Mouse (Mus musculus) heart, postnatal 0 days (tissue): ENCODE measurements around the gene Agtrap. TPM values are rescaled to one million over a fixed set of nuclear protein-coding genes. Genes with fewer than 3 reads are reported as not detected.

Experiments
- ATAC-seq: fragments of 200-750 bp; cut with Nextera tagmentation; 2 replicates; pipeline ENCODE4 v1.8.0; 2017; ENCODE audit warnings: low read depth, moderate number of reproducible peaks, moderate library complexity; ENCODE audit not compliant: insufficient read depth
- DNase-seq: peaks from one replicate; pipeline ENCODE4 v3.0.0-alpha.2; 2016; ENCODE audit warnings: low spot score
- H3K27ac ChIP-seq: fragments of 300-500 bp; sonication (generic); 2 replicates; pipeline ENCODE4 v1.5.1; 2014; ENCODE audit warnings: low read depth, mild to moderate bottlenecking
- H3K27me3 ChIP-seq: fragments of 300-500 bp; sonication (generic); 2 replicates; pipeline ENCODE4 v1.6.1; 2014; ENCODE audit warnings: low read length, mixed read lengths; ENCODE audit not compliant: control insufficient read depth, insufficient read depth
- H3K36me3 ChIP-seq: fragments of 300-500 bp; sonication (generic); replicated peaks from 2 replicates; pipeline ENCODE4 v1.6.1; 2014; ENCODE audit warnings: low read length, mixed read lengths; ENCODE audit not compliant: control insufficient read depth, insufficient read depth
- H3K4me1 ChIP-seq: fragments of 300-500 bp; sonication (generic); 2 replicates; pipeline ENCODE4 v1.6.1; 2014; ENCODE audit warnings: antibody characterized with exemption; ENCODE audit not compliant: control insufficient read depth, insufficient read depth
- H3K4me2 ChIP-seq: fragments of 300-500 bp; sonication (generic); 2 replicates; pipeline ENCODE4 v1.6.1; 2014; ENCODE audit warnings: low read depth, mild to moderate bottlenecking, low read length, moderate library complexity
- H3K4me3 ChIP-seq: fragments of 300-500 bp; sonication (generic); 2 replicates; pipeline ENCODE4 v1.5.1; 2014; ENCODE audit warnings: low read depth, low read length
- H3K9ac ChIP-seq: fragments of 300-500 bp; sonication (generic); replicated peaks from 2 replicates; pipeline ENCODE4 v1.6.1; 2014; ENCODE audit warnings: low read depth, low read length, mixed read lengths
- H3K9me3 ChIP-seq: fragments of 300-500 bp; sonication (generic); replicated peaks from 2 replicates; pipeline ENCODE4 v1.6.1; 2016; ENCODE audit warnings: low read length; ENCODE audit not compliant: control insufficient read depth
- CTCF ChIP-seq: IDR thresholded peaks from 2 replicates; pipeline ENCODE4 v1.5.1; 2016; ENCODE audit warnings: antibody characterized with exemption, control low read depth, low read depth
- EP300 ChIP-seq: IDR thresholded peaks from 2 replicates; pipeline ENCODE4 v1.6.1; 2016; ENCODE audit warnings: antibody characterized with exemption, low read depth
- WGBS: fragments of 180-500 bp; shearing (Covaris S2); extraction: QIAGEN DNeasy Blood & Tissue Kit; methylation state at CpG from one replicate; pipeline ENCODE4 v1.1.7; 2014; 5-methylcytosine and 5-hydroxymethylcytosine counted together
- polyA plus RNA-seq: library from polyadenylated mRNA; unstranded; fragments of >200 nt; fragmentation: Nextera tagmentation; extraction: Ambion mirVana; gene quantifications from 2 replicates; pipeline ENCODE4 v1.2.1, GENCODE M21; 2015
- total RNA-seq: library from RNA; depleted of rRNA; stranded (reverse); fragments of >200 nt; gene quantifications from 2 replicates; pipeline ENCODE4 v1.2.3, GENCODE M21; 2014; ENCODE audit warnings: low replicate concordance

Agtrap gene
- total and polyA plus RNA-seq, 2 experiments from 2014 or later: 22.9 to 31.4 TPM

DNA sequence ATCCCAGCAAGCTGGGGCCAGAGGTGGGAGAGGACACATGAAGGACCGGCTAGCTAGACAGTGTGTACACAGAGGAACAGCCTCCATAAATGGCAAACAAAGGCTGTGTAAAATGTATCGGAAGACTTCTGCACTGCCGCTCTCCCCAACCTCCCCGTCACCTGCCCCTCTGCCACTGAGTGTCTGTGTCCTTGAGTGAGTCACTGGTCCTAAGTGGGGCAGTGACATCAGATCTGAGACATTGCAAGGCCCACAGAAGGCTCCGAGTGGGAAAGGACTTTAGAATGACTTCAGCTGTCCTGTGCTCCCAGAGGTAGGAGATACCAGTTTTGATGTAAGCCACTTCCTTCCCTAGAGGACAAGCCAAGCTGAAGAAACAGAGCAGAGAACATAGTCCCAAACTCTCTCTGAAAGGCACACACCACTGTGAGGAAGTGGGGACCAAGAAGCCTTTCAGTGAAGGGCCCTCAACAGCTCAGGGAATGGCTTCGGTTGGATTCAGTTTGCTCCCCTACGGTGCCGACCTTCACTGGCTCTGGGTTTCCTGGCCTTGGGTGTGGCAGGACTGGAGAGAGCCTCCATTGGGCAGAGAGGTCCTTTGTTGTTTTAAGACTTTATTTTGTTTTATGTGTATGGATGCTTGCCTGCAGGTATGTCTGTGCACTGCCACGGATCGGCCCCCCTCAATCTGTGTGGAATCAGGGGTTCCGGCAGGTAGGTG is 4.9 kb upstream of the Agtrap start:
- 79% methylated on average over 11 of the region's 11 CpGs for WGBS
- TF ChIP-seq CTCF: no peak
- no peak for TF ChIP-seq EP300

DNA sequence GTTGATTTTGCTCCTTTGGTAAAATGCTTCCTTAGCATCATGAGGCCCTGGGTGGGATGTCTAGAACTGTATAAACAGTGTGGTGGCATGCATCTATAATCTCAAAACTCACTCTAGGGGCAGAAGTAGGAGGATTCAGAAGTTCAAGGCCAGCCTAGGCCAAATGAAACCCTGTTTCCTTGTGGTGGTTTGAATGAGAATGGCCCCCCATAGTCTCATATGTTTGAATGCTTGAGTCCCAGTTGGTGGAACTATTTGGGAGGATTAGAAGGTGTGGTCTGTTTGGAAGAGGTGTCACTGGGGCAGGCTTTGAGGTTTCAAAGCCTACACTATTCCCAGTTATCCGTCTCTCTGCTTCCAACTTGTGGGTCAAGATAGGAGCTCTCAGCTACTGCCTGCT is 3.4 kb upstream of the Agtrap start:
- Histone ChIP-seq H3K9me3 (no peaks in the 10 kb centered on the region), H3K4me3 (no peak overlapping the region), H3K27ac (no peak overlapping the region), H3K9ac (no peak overlapping the region), H3K4me2 (no peak overlapping the region), H3K27me3 (no peaks in the 10 kb centered on the region), H3K4me1 (peaks cover 9% of the 10 kb centered on the region), H3K36me3 (no peaks in the 10 kb centered on the region)
- WGBS: 78% methylated on average over 1 of the region's 1 CpGs
- TF ChIP-seq CTCF (no peak), EP300 (no peak)
- DNase-seq (no peak), ATAC-seq (no peak)

More for the DNA sequence above, 4.9 kb upstream of the Agtrap start:
- Histone ChIP-seq H3K4me3 (no peak overlapping the region), H3K27me3 (no peaks in the 10 kb centered on the region), H3K36me3 (no peaks in the 10 kb centered on the region), H3K27ac (no peak overlapping the region), H3K9me3 (no peaks in the 10 kb centered on the region), H3K9ac (no peak overlapping the region), H3K4me2 (no peak overlapping the region), H3K4me1 (no peaks in the 10 kb centered on the region)
- DNase-seq (no peak), ATAC-seq (no peak)

DNA sequence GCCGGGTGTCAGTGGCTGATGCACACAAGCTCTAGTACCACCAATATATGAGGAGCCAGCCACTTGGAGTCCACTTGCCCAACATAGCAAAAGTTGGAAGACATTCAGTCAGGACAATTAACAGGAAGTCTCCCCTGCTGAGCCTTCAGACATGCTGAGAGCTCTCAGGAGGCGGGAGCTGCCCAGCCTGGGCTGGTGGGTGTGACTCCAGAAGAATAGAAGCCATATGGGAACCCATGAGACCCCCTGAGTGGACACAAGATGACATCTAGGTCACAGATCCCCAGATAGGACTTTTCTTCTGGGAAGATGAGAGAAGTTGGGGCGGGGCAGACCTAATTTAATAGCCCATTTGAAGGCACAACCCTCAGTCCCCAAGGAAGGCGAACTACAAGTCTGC is 1.3 kb upstream of the Agtrap start:
- ATAC-seq (no peak), DNase-seq (no peak)
- no peaks in the 10 kb centered on the region for H3K9me3 ChIP-seq
- no peak overlapping the region for H3K9ac ChIP-seq
- H3K4me3 ChIP-seq: no peak overlapping the region
- WGBS: 70% methylated on average over 4 of the region's 4 CpGs
- TF ChIP-seq CTCF: no peak
- no peak for TF ChIP-seq EP300
- no peak overlapping the region for H3K27ac ChIP-seq
- peaks cover 18% of the 10 kb centered on the region for H3K4me1 ChIP-seq
- H3K4me2 ChIP-seq: no peak overlapping the region
- no peaks in the 10 kb centered on the region for H3K36me3 ChIP-seq
- H3K27me3 ChIP-seq: no peaks in the 10 kb centered on the region

DNA sequence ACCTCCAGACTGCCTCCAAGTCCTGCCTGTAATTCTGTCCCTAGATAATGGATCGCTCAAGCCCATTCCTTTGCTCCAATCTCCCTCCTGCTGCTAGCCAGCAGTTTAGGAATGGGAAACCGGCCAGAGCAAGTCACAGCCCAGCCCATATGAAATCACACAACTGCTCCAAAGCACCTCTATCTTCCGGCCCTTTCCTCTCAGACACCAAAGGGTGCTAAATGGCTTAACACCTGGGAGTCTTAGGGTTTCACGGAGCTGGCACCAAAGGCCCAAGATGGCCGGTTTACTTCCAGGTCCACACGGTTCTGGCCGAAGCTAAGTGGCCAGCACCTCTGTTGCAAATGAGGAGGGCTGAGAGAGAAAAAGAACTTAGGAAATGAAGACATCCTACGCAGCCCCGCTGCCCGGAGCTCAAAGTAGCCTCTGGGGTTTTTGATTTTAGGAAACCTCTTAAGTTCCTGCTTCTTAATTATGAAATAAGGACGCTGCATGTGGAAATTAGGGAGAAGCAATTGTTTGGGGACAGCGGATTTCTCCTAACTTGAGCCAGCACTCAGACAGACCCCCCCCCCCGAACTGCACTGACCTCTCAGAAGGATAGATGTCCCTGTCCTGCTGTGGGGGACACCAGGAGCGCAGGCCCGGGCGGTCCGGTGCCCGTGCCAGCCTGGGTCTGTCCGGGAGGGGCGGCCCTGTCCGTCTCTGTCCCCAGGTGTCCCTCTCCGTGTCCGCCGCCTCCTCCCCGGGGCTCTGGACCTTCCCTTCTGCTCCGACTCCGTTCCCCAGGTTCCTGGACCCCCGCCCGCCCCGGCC is 532 bp downstream of the Agtrap start:
- ATAC-seq (peak; percentile 28), DNase-seq (no peak)
- Histone ChIP-seq H3K4me3 (peak overlapping the region; percentile 76), H3K27ac (peak overlapping the region; percentile 82), H3K27me3 (no peaks in the 10 kb centered on the region), H3K36me3 (no peaks in the 10 kb centered on the region), H3K4me2 (peak overlapping the region; percentile 78), H3K4me1 (peaks cover 29% of the 10 kb centered on the region), H3K9ac (peak overlapping the region; percentile 79), H3K9me3 (no peaks in the 10 kb centered on the region)
- TF ChIP-seq EP300: no peak
- TF ChIP-seq CTCF: no peak
- 1% methylated on average over 30 of the region's 30 CpGs for WGBS

GRCm38 (mm10) chr4:148085907-148086305 is 1.9 kb downstream of the Agtrap start:
- H3K27ac ChIP-seq: peak overlapping the region; percentile 39; the same call in 1 of the 2 replicates
- H3K27me3 ChIP-seq: no peaks in the 10 kb centered on the region
- peaks cover 29% of the 10 kb centered on the region for H3K4me1 ChIP-seq
- TF ChIP-seq CTCF (no peak), EP300 (no peak)
- no peak overlapping the region for H3K4me2 ChIP-seq
- no peaks in the 10 kb centered on the region for H3K9me3 ChIP-seq
- no peak for DNase-seq
- 77% methylated on average over 3 of the region's 3 CpGs for WGBS
- ATAC-seq: no peak
- H3K9ac ChIP-seq: 0 out of 2 replicates have a peak overlapping the region, but pooled peaks have one; percentile 3
- peaks cover 9% of the 10 kb centered on the region for H3K36me3 ChIP-seq
- H3K4me3 ChIP-seq: no peak overlapping the region
